Mouse (Mus musculus) mammary gland, adult 2 months (tissue): ENCODE results near the gene Gm13871. TPM values are rescaled to one million over a fixed set of nuclear protein-coding genes. Genes with fewer than 3 reads are reported as not detected.

Experiments
- polyA plus RNA-seq: library from polyadenylated mRNA; depleted of rRNA; stranded (reverse); fragments of >200 nt; gene quantifications from 2 replicates; pipeline ENCODE4 v1.2.3, GENCODE M21; 2012; ENCODE audit warnings: low replicate concordance; rRNA removed

Gene Gm13871
- polyA plus RNA-seq: not detected in 2 replicates

GRCm38 (mm10) chr4:73905853-73906252, at the start of gene Gm13871:
Gm13871 (minus strand) TSS chr4:73905953.

GRCm38 (mm10) chr4:73950375-73950896, 44.7 kb upstream of the Gm13871 start, which contains the start of gene 2310002L09Rik:
2310002L09Rik (minus strand) TSS chr4:73950846.

GRCm38 (mm10) chr4:73920660-73921059, 14.9 kb upstream of the Gm13871 start, which contains the start of gene Gm11756:
Gm11756 (minus strand) TSS chr4:73920760.

GRCm38 (mm10) chr4:73891012-73891411, 14.7 kb downstream of the Gm13871 start, which contains the start of gene Gm11757:
Gm11757 (minus strand) TSS chr4:73891112.

GRCm38 (mm10) chr4:73876166-73876565, 29.6 kb downstream of the Gm13871 start, which contains the start of gene Gm11758:
Gm11758 (minus strand) TSS chr4:73876266.

Other genes with a start within 250 kb of the Gm13871 start
- not detected in 2 replicates for gene Gm11239, start 237.6 kb downstream of the Gm13871 start, polyA plus RNA-seq
- gene Gm428, start 222.4 kb downstream of the Gm13871 start, polyA plus RNA-seq: not detected in 2 replicates
- gene Rasef, start 115.0 kb downstream of the Gm13871 start, polyA plus RNA-seq: 2.3 and 2.9 TPM in 2 replicates
- gene Gm11758, start 29.7 kb downstream of the Gm13871 start, polyA plus RNA-seq: not detected in 2 replicates
- gene Gm11757, start 14.8 kb downstream of the Gm13871 start, polyA plus RNA-seq: not detected in 2 replicates
- not detected in 2 replicates for gene Gm11756, start 14.8 kb upstream of the Gm13871 start, polyA plus RNA-seq
- gene 2310002L09Rik, start 44.9 kb upstream of the Gm13871 start, polyA plus RNA-seq: 19.3 TPM in 1 of 2 replicates, not detected in the other
- gene Frmd3, start 107.5 kb upstream of the Gm13871 start, polyA plus RNA-seq: 0.14 and 0.24 TPM in 2 replicates